Comparison of ENCODE assay signal across 10 mouse cellular contexts in genomic region chr4:117913421-117913820, GRCm38 (mm10). TPM values are rescaled to one million over a fixed set of nuclear protein-coding genes. Genes with fewer than 3 reads are reported as not detected.
A peak's percentile ranks its signal among the peaks of the same experiment; 100 is the strongest.
DNase-seq lines count a peak whose midpoint lies in the region; ATAC-seq and TF ChIP-seq lines count a peak whose summit lies in the region.
"Had no signal": no experiment of that assay in that cellular context is flagged by ENCODE, and none has a peak within 500 bp of the region (broad histone marks: within the 10 kb centered on the region; RNA-seq: fewer than 3 reads in every experiment).

No protein-coding gene starts in this region.

- H3K27me3 ChIP-seq in neural tube, embryonic 11.5 days (ENCODE audit: control insufficient read depth, insufficient read depth, low read length) = no peaks in the 10 kb centered on the region
- no peaks in the 10 kb centered on the region for H3K27me3 ChIP-seq in forebrain, embryonic 12.5 days
- no peaks in the 10 kb centered on the region for H3K27me3 ChIP-seq in lung, embryonic 14.5 days (ENCODE audit: insufficient read depth, low read length)
- H3K27me3 ChIP-seq: Patski had no signal

- peaks cover 2% of the 10 kb centered on the region; the same call in 1 of the 2 replicates for H3K36me3 ChIP-seq in neural tube, embryonic 11.5 days (ENCODE audit: control insufficient read depth, insufficient read depth, low read length)
- H3K36me3 ChIP-seq in forebrain, embryonic 12.5 days (replicated peaks) = peaks cover 27% of the 10 kb centered on the region
- peaks cover 22% of the 10 kb centered on the region for H3K36me3 ChIP-seq in lung, embryonic 14.5 days (ENCODE audit: insufficient read depth)

- DNase-seq in neural tube, embryonic 11.5 days (ENCODE audit: low spot score) = no peak
- no peak for DNase-seq in neural tube, embryonic 10.5 days (ENCODE audit: extremely low spot score, low spot score)
- peak; percentile 70 for DNase-seq in kidney, adult 11 months
- peak; percentile 51 for DNase-seq in lung, embryonic 14.5 days
- no peak for DNase-seq in frontal cortex, postnatal 10 days (ENCODE audit: low spot score in 2 of 2)
- DNase-seq in layer of hippocampus, adult 8-10 months (ENCODE audit: low spot score in 2 of 2) = no peak

- no peak for TF ChIP-seq CTCF in lung, embryonic 14.5 days (IDR thresholded peaks at IDR 0.05; ENCODE audit: low read depth)

- H3K4me3 ChIP-seq in neural tube, embryonic 11.5 days (ENCODE audit: low read depth, low read length) = peak overlapping the region; percentile 72
- H3K4me3 ChIP-seq in forebrain, embryonic 12.5 days (replicated peaks) = peak overlapping the region; percentile 78
- peak overlapping the region; percentile 81 for H3K4me3 ChIP-seq in lung, embryonic 14.5 days (ENCODE audit: low read depth, low read length)

- WGBS in neural tube, embryonic 11.5 days = 48% methylated on average over 3 of the region's 3 CpGs
- WGBS in forebrain, embryonic 12.5 days = 65% methylated on average over 3 of the region's 3 CpGs
- WGBS in lung, embryonic 14.5 days = 48% methylated on average over 3 of the region's 3 CpGs

- H3K9ac ChIP-seq in neural tube, embryonic 11.5 days (ENCODE audit: low read length) = 0 out of 2 replicates have a peak overlapping the region, but pooled peaks have one; percentile 22
- peak overlapping the region; percentile 89 for H3K9ac ChIP-seq in forebrain, embryonic 12.5 days
- peak overlapping the region; percentile 75; the same call in 1 of the 2 replicates for H3K9ac ChIP-seq in lung, embryonic 14.5 days

- no peak overlapping the region for H3K27ac ChIP-seq in neural tube, embryonic 11.5 days (ENCODE audit: low read depth, low read length)
- no peak overlapping the region for H3K27ac ChIP-seq in forebrain, embryonic 12.5 days
- H3K27ac ChIP-seq in lung, embryonic 14.5 days (ENCODE audit: low read depth) = no peak overlapping the region
- H3K27ac ChIP-seq: macrophage had no signal

- ATAC-seq in neural tube, embryonic 11.5 days (ENCODE audit: insufficient read depth, low FRiP score, low TSS enrichment) = no peak
- no peak for ATAC-seq in forebrain, embryonic 12.5 days (ENCODE audit: low FRiP score)
- no peak for ATAC-seq in lung, embryonic 14.5 days (ENCODE audit: insufficient read depth)
- no peak for ATAC-seq in inflammation-experienced regulatory T-cells, adult 6 months

- peak overlapping the region; percentile 66 for H3K4me2 ChIP-seq in neural tube, embryonic 11.5 days (ENCODE audit: low read depth)
- peak overlapping the region; percentile 100 for H3K4me2 ChIP-seq in forebrain, embryonic 12.5 days
- H3K4me2 ChIP-seq in lung, embryonic 14.5 days = peak overlapping the region; percentile 99

- H3K9me3 ChIP-seq in neural tube, embryonic 11.5 days (ENCODE audit: control insufficient read depth, low read length) = no peaks in the 10 kb centered on the region
- no peaks in the 10 kb centered on the region for H3K9me3 ChIP-seq in forebrain, embryonic 12.5 days
- H3K9me3 ChIP-seq in lung, embryonic 14.5 days (ENCODE audit: low read depth, low read length) = no peaks in the 10 kb centered on the region

- peaks cover 28% of the 10 kb centered on the region for H3K4me1 ChIP-seq in neural tube, embryonic 11.5 days (ENCODE audit: control insufficient read depth, insufficient read depth, low read length)
- peaks cover 61% of the 10 kb centered on the region for H3K4me1 ChIP-seq in forebrain, embryonic 12.5 days
- H3K4me1 ChIP-seq in lung, embryonic 14.5 days (ENCODE audit: insufficient read depth) = peaks cover 19% of the 10 kb centered on the region

RNA-seq across cellular contexts. Expression of gene Ipo13, which starts 1.4 kb away (rescaled TPM):
- 56.3 and 67.0 TPM in 2 replicates for polyA plus RNA-seq in neural tube, embryonic 11.5 days (2014; fragmentation: Nextera tagmentation; extraction: Ambion mirVana)
- 70.8 and 71.4 TPM in 2 replicates for polyA plus RNA-seq in forebrain, embryonic 12.5 days (2016; fragmentation: Nextera tagmentation; extraction: Ambion mirVana)
- polyA plus RNA-seq in lung, embryonic 14.5 days (2014; fragmentation: Nextera tagmentation; extraction: Ambion mirVana) = 39.2 and 44.2 TPM in 2 replicates
- polyA plus RNA-seq in inflammation-experienced regulatory T-cells, adult 6 months (2017; shearing (Covaris generic)) = 10 to 100 TPM; 11.3 to 13.9 (median 12.7) TPM
- total RNA-seq in layer of hippocampus, adult 8-10 months (2022) = 100 to 1,000 TPM; 127 to 140 (median 130) TPM

RNA-seq across cellular contexts. Expression of gene Artn, which starts 16.1 kb away (rescaled TPM):
- 1.5 and 1.7 TPM in 2 replicates for polyA plus RNA-seq in neural tube, embryonic 11.5 days (2014; fragmentation: Nextera tagmentation; extraction: Ambion mirVana)
- 0.23 and 0.33 TPM in 2 replicates for polyA plus RNA-seq in forebrain, embryonic 12.5 days (2016; fragmentation: Nextera tagmentation; extraction: Ambion mirVana)
- 2.5 and 3.3 TPM in 2 replicates for polyA plus RNA-seq in lung, embryonic 14.5 days (2014; fragmentation: Nextera tagmentation; extraction: Ambion mirVana)
- polyA plus RNA-seq in inflammation-experienced regulatory T-cells, adult 6 months (2017; shearing (Covaris generic)) = not detected
- 1 to 10 TPM; 1.5 to 2.2 (median 1.9) TPM for total RNA-seq in layer of hippocampus, adult 8-10 months (2022)
- polyA plus RNA-seq: macrophage, Patski had no signal

RNA-seq across cellular contexts. Expression of gene Dph2, which starts 21.6 kb away (rescaled TPM):
- 23.8 and 25.0 TPM in 2 replicates for polyA plus RNA-seq in neural tube, embryonic 11.5 days (2014; fragmentation: Nextera tagmentation; extraction: Ambion mirVana)
- 26.7 and 27.0 TPM in 2 replicates for polyA plus RNA-seq in forebrain, embryonic 12.5 days (2016; fragmentation: Nextera tagmentation; extraction: Ambion mirVana)
- polyA plus RNA-seq in lung, embryonic 14.5 days (2014; fragmentation: Nextera tagmentation; extraction: Ambion mirVana) = 21.4 and 21.7 TPM in 2 replicates
- polyA plus RNA-seq in inflammation-experienced regulatory T-cells, adult 6 months (2017; shearing (Covaris generic)) = 10 to 100 TPM; 20.1 to 32.4 (median 23.9) TPM
- 10 to 100 TPM in 3 of 4 experiments, 1 to 10 TPM in 1; 9.0 to 11.5 (median 11.0) TPM for total RNA-seq in layer of hippocampus, adult 8-10 months (2022)

RNA-seq across cellular contexts. Expression of gene Atp6v0b, which starts 26.3 kb away (rescaled TPM):
- polyA plus RNA-seq in neural tube, embryonic 11.5 days (2014; fragmentation: Nextera tagmentation; extraction: Ambion mirVana) = 235 and 249 TPM in 2 replicates
- polyA plus RNA-seq in forebrain, embryonic 12.5 days (2016; fragmentation: Nextera tagmentation; extraction: Ambion mirVana) = 233 TPM in 2 replicates
- polyA plus RNA-seq in lung, embryonic 14.5 days (2014; fragmentation: Nextera tagmentation; extraction: Ambion mirVana) = 139 and 150 TPM in 2 replicates
- polyA plus RNA-seq in inflammation-experienced regulatory T-cells, adult 6 months (2017; shearing (Covaris generic)) = 100 to 1,000 TPM in 1 of 3 experiments, 10 to 100 TPM in 2; 75.7 to 115 (median 83.2) TPM
- total RNA-seq in layer of hippocampus, adult 8-10 months (2022) = 100 to 1,000 TPM; 406 to 438 (median 423) TPM

RNA-seq across cellular contexts. Expression of gene B4galt2, which starts 30.1 kb away (rescaled TPM):
- polyA plus RNA-seq in neural tube, embryonic 11.5 days (2014; fragmentation: Nextera tagmentation; extraction: Ambion mirVana) = 30.9 and 32.1 TPM in 2 replicates
- 36.4 and 36.9 TPM in 2 replicates for polyA plus RNA-seq in forebrain, embryonic 12.5 days (2016; fragmentation: Nextera tagmentation; extraction: Ambion mirVana)
- 27.6 and 31.8 TPM in 2 replicates for polyA plus RNA-seq in lung, embryonic 14.5 days (2014; fragmentation: Nextera tagmentation; extraction: Ambion mirVana)
- polyA plus RNA-seq in inflammation-experienced regulatory T-cells, adult 6 months (2017; shearing (Covaris generic)) = not detected
- total RNA-seq in layer of hippocampus, adult 8-10 months (2022) = 10 to 100 TPM; 59.6 to 64.5 (median 63.4) TPM

Comparison
In these comparisons a context has a peak if more than half of its experiments do, and no peak if none do; other contexts are left out.
1. DNase-seq: peak in kidney, adult 11 months (single experiment) and lung, embryonic 14.5 days (single experiment); none in neural tube, embryonic 11.5 days (single experiment), neural tube, embryonic 10.5 days (single experiment), frontal cortex, postnatal 10 days (0 of 2) and layer of hippocampus, adult 8-10 months (0 of 2).
2. H3K9ac ChIP-seq: peak in every context shown above with its lines; median percentile 89 in forebrain, embryonic 12.5 days; 75 in lung, embryonic 14.5 days; 22 in neural tube, embryonic 11.5 days.
3. Peak in every context shown above with its lines, with median percentiles within 50 percentile points of each other: H3K4me2 ChIP-seq and H3K4me3 ChIP-seq.